Mouse (Mus musculus) cortical plate, adult 2 months (tissue): ENCODE measurements at regions not wholly inside any gene's neighbourhood (a gene's known extent, or its start where the extent isn't known, plus 50 kb on each side); places are given as distances from the start of the nearest gene placed in this dataset.

Source experiments
- CTCF ChIP-seq: fragments of 200-500 bp; IDR thresholded peaks from 2 replicates; pipeline ENCODE4 v1.5.1; 2011; ENCODE audit warnings: mild to moderate bottlenecking, control low read depth, low read length; ENCODE audit not compliant: insufficient read depth; ENCODE audit errors: extremely low read depth
- POLR2A ChIP-seq: fragments of 200-500 bp; IDR thresholded peaks from 2 replicates; pipeline ENCODE4 v1.6.1; 2011; ENCODE audit warnings: mild to moderate bottlenecking, low read length, control low read depth; ENCODE audit not compliant: insufficient read depth; ENCODE audit errors: extremely low read depth

- TF ChIP-seq CTCF = no peak
- TF ChIP-seq POLR2A = no peak
Measured at GRCm38 (mm10) chr17:52210483-52210882, 377.4 kb upstream of the Satb1 start.
